Mouse (Mus musculus) gastrocnemius, adult 8-10 months (tissue): Measurements from ENCODE around the gene Defb28. TPM values are rescaled to one million over a fixed set of nuclear protein-coding genes. Genes with fewer than 3 reads are reported as not detected.

Source experiments
- DNase-seq, 2 experiments: peaks; one replicate each; pipeline ENCODE4 v3.0.0; 2022; ENCODE audit warnings: low spot score in 2 of 2
- total RNA-seq, 4 experiments: library from RNA; stranded (reverse); gene quantifications; 2 replicates each; pipeline ENCODE4 v1.2.4; 2022

Defb28 gene
- not detected for total RNA-seq

- no peak for DNase-seq
These were observed at the start of gene Defb28 for GRCm38 (mm10) chr2:152517981-152518380. Gene Defb28 (plus strand): TSS chr2:152518255.

GRCm38 (mm10) chr2:152470973-152471372 lies 47.1 kb upstream of the Defb28 start:
- DNase-seq: no peak

GRCm38 (mm10) chr2:152472434-152472833 lies 45.6 kb upstream of the Defb28 start:
- DNase-seq: no peak

GRCm38 (mm10) chr2:152476763-152477162 lies 41.3 kb upstream of the Defb28 start, which contains the start of gene Defb20:
Gene Defb20 (plus strand): TSS chr2:152477063.
- no peak for DNase-seq

- no peak for DNase-seq
These were observed 37.2 kb upstream of the Defb28 start for GRCm38 (mm10) chr2:152480881-152481280.

- no peak for DNase-seq
These were observed 36.3 kb upstream of the Defb28 start for GRCm38 (mm10) chr2:152481726-152482125.

- DNase-seq: no peak
These were observed 31.0 kb upstream of the Defb28 start for GRCm38 (mm10) chr2:152487024-152487423.

- DNase-seq: no peak
These were observed 28.0 kb upstream of the Defb28 start, which contains the start of gene Defb22 for GRCm38 (mm10) chr2:152490038-152490437. Gene Defb22 (minus strand): TSS chr2:152490138.

GRCm38 (mm10) chr2:152493151-152493550 lies 24.9 kb upstream of the Defb28 start:
- no peak for DNase-seq

GRCm38 (mm10) chr2:152498020-152498419 lies 20.0 kb upstream of the Defb28 start:
- no peak for DNase-seq

- DNase-seq: no peak
These were observed 17.7 kb upstream of the Defb28 start for GRCm38 (mm10) chr2:152500204-152500862.

GRCm38 (mm10) chr2:152500863-152501229 lies 17.2 kb upstream of the Defb28 start:
- DNase-seq: no peak

- no peak for DNase-seq
These were observed 14.1 kb upstream of the Defb28 start for GRCm38 (mm10) chr2:152503950-152504349.

GRCm38 (mm10) chr2:152511592-152511991 lies 6.5 kb upstream of the Defb28 start, which contains the start of gene Defb26:
Gene Defb26 (minus strand): TSS chr2:152511692.
- no peak for DNase-seq

GRCm38 (mm10) chr2:152516084-152516483 lies 2.0 kb upstream of the Defb28 start:
- no peak for DNase-seq

GRCm38 (mm10) chr2:152539944-152540710 lies 22.1 kb downstream of the Defb28 start, which contains the start of gene Defb29:
Gene Defb29 (minus strand): TSS chr2:152540098.
- DNase-seq: no peak

- DNase-seq: no peak
These were observed 23.9 kb downstream of the Defb28 start for GRCm38 (mm10) chr2:152541979-152542378.

- DNase-seq: no peak
These were observed 24.8 kb downstream of the Defb28 start for GRCm38 (mm10) chr2:152542897-152543296.

GRCm38 (mm10) chr2:152543478-152543877 lies 25.4 kb downstream of the Defb28 start:
- no peak for DNase-seq

GRCm38 (mm10) chr2:152544691-152545090 lies 26.6 kb downstream of the Defb28 start:
- no peak for DNase-seq

- DNase-seq: no peak
These were observed 30.1 kb downstream of the Defb28 start for GRCm38 (mm10) chr2:152548124-152548523.

GRCm38 (mm10) chr2:152553774-152554423 lies 35.8 kb downstream of the Defb28 start:
- peak in 1 of 2 experiments; percentile 14 for DNase-seq
